ENCODE assay signal across 15 mouse cellular contexts in genomic region chr2:62129975-62130374, GRCm38 (mm10).
DNase-seq lines count a peak whose midpoint lies in the region.
"Had no signal": no experiment of that assay in that cellular context is flagged by ENCODE, and none has a peak within 500 bp of the region (broad histone marks: within the 10 kb centered on the region; RNA-seq: fewer than 3 reads in every experiment).

No protein-coding gene starts in this region.

- peak; percentile 53 for DNase-seq in heart, adult 11 months
- no peak for DNase-seq in heart, postnatal 4 days
- DNase-seq in right cerebral cortex, adult 18-20 months = peak; percentile 26
- no peak for DNase-seq in right cerebral cortex, adult 2 months (ENCODE audit: low spot score in 2 of 2)
- no peak for DNase-seq in adrenal gland, postnatal 10 days
- DNase-seq: adrenal gland, adult 2 months; adrenal gland, postnatal 14 days; adrenal gland, postnatal 36 days; cerebellum, adult 11 months; cerebellum, adult 18-20 months; cerebellum, adult 8-10 months; cerebellum, adult 9-11 months; cerebellum, postnatal 14 days; cerebellum, postnatal 36 days; embryo, embryonic 11 days had no signal

Comparison
In these comparisons a context has a peak if more than half of its experiments do, and no peak if none do; other contexts are left out.
1. DNase-seq: peak in heart, adult 11 months (single experiment) and right cerebral cortex, adult 18-20 months (single experiment); none in heart, postnatal 4 days (single experiment), right cerebral cortex, adult 2 months (0 of 2) and adrenal gland, postnatal 10 days (single experiment).